Mouse (Mus musculus) forebrain, embryonic 11.5 days (tissue): ENCODE results near the gene Sergef. TPM values are rescaled to one million over a fixed set of nuclear protein-coding genes. Genes with fewer than 3 reads are reported as not detected.
A peak's percentile ranks its signal among the peaks of the same experiment; 100 is the strongest.

Experiments used
- ATAC-seq: fragments of 200-750 bp; cut with Nextera tagmentation; replicated peaks from 2 replicates; pipeline ENCODE4 v1.8.0; 2017; ENCODE audit warnings: moderate TSS enrichment; ENCODE audit not compliant: low FRiP score
- DNase-seq: peaks from one replicate; pipeline ENCODE4 v3.0.0-alpha.2; 2017; ENCODE audit warnings: low spot score
- H3K27ac ChIP-seq: fragments of 300-500 bp; sonication (generic); 2 replicates; pipeline ENCODE4 v1.5.1; 2014; ENCODE audit warnings: low read depth, low read length
- H3K27me3 ChIP-seq: fragments of 300-500 bp; sonication (generic); 2 replicates; pipeline ENCODE4 v1.6.1; 2014; ENCODE audit warnings: mild to moderate bottlenecking, low read length, mixed read lengths; ENCODE audit not compliant: control insufficient read depth, insufficient read depth
- H3K36me3 ChIP-seq: fragments of 300-500 bp; sonication (generic); 2 replicates; pipeline ENCODE4 v1.6.1; 2014; ENCODE audit warnings: mild to moderate bottlenecking, low read length, moderate library complexity, mixed read lengths; ENCODE audit not compliant: control insufficient read depth, insufficient read depth
- H3K4me1 ChIP-seq: fragments of 300-500 bp; sonication (generic); replicated peaks from 2 replicates; pipeline ENCODE4 v1.6.1; 2014; ENCODE audit warnings: low read length, mixed read lengths; ENCODE audit not compliant: control insufficient read depth, insufficient read depth
- H3K4me2 ChIP-seq: fragments of 300-500 bp; sonication (generic); 2 replicates; pipeline ENCODE4 v1.6.1; 2014; ENCODE audit warnings: low read depth, mild to moderate bottlenecking, low read length, moderate library complexity, mixed read lengths; ENCODE audit not compliant: severe bottlenecking
- H3K4me3 ChIP-seq: fragments of 300-500 bp; sonication (generic); 2 replicates; pipeline ENCODE4 v1.5.1; 2014; ENCODE audit warnings: low read depth, low read length
- H3K9ac ChIP-seq: fragments of 300-500 bp; sonication (generic); 2 replicates; pipeline ENCODE4 v1.6.1; 2014; ENCODE audit warnings: low read length
- H3K9me3 ChIP-seq: fragments of 300-500 bp; sonication (generic); 2 replicates; pipeline ENCODE4 v1.6.1; 2016; ENCODE audit warnings: low read length, mixed read lengths; ENCODE audit not compliant: control insufficient read depth
- WGBS: fragments of 180-500 bp; shearing (Covaris S2); extraction: QIAGEN DNeasy Blood & Tissue Kit; methylation state at CpG from one replicate; pipeline ENCODE4 v1.1.7; 2014; 5-methylcytosine and 5-hydroxymethylcytosine counted together
- polyA plus RNA-seq: library from polyadenylated mRNA; unstranded; fragments of >200 nt; fragmentation: Nextera tagmentation; extraction: Ambion mirVana; gene quantifications from 2 replicates; pipeline ENCODE4 v1.2.1, GENCODE M21; 2014

Sergef gene
- polyA plus RNA-seq, 1 experiment from 2014 or later, result 18.7 TPM

- Histone ChIP-seq H3K36me3 (no peaks in the 10 kb centered on the region), H3K4me3 (no peak overlapping the region), H3K27ac (no peak overlapping the region), H3K4me2 (no peak overlapping the region), H3K27me3 (no peaks in the 10 kb centered on the region), H3K9me3 (no peaks in the 10 kb centered on the region), H3K9ac (no peak overlapping the region), H3K4me1 (peaks cover 7% of the 10 kb centered on the region; the same call in 1 of the 2 replicates)
- no peak for DNase-seq
- WGBS, result 89% methylated on average over 6 of the region's 6 CpGs
- no peak for ATAC-seq
Measured at GRCm38 (mm10) chr7:46445896-46446295, 193.7 kb downstream of the Sergef start.

DNA sequence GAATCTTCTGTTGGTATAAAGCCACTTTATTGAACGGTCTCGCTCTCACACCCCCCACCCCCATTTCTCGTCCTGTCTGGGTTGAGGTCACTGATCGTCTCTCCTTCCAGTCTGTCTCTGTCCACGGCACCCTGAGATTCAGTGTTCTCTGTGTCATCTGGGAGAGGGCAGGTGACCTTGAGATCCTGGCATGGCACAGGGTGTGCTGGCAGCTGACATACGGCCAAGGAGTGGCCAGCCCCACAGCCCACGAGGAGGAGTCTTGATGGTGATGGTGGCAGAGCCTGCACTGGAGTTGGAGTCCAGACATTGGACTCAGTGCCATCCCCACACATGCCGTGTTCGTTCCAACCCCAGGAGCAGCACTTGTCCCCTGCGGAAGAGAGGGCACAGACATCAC lies 196.4 kb downstream of the Sergef start:
- Histone ChIP-seq H3K4me1 (no peaks in the 10 kb centered on the region), H3K4me2 (no peak overlapping the region), H3K9me3 (no peaks in the 10 kb centered on the region), H3K9ac (no peak overlapping the region), H3K27me3 (no peaks in the 10 kb centered on the region), H3K4me3 (no peak overlapping the region), H3K36me3 (no peaks in the 10 kb centered on the region), H3K27ac (no peak overlapping the region)
- DNase-seq (no peak), ATAC-seq (no peak)
- WGBS, result 95% methylated on average over 10 of the region's 10 CpGs

DNA sequence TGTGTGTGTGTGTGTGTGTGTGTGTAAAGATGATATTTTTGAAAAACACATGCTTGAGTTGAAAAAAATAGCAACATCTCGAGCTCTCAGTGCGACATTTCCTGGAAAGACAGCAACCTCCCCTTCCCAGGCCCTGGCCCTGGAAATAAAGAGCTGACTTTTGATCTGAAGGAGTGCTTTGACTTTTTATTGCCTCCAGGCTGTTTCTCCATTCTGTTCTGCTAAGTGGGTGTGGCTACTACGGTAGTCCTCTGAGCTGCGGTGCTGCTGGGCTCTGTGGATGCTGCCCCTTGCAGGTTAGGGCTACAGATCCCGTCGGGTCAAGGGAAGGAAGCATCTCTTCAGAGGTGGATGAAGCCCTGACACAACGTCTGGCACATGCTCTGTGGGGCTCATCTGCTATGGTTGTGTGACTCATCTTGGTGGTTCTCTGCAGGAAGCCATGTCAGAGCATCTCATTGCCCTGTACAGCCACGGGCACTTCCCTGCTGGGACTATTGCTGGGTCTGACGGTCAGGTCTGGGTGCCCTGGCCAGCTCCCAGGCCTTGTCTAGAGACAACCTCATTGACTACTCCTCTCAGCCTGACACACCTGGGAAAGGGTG lies 201.0 kb downstream of the Sergef start:
- H3K9me3 ChIP-seq, result no peaks in the 10 kb centered on the region

DNA sequence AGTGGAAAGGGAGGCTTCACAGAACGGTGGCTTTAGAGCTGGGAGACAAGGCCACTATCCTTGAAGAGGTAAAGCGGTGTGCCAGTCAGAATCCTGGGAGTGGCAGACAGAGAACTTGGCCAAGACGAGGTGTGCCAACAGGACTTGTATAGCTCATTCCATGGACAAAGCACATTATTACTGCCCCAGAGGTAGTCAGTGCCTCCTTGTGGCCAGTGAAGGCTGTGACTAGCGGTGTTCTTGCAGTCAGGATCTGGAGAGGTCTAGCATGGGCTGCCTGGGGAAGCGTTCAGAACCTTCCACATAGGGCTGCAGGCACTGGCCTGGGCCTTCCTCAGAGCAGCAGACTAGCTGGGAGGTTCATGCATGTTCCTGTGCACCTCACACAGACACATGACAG lies 203.8 kb downstream of the Sergef start:
- Histone ChIP-seq H3K4me3 (no peak overlapping the region), H3K4me1 (0 out of 2 replicates have a peak, but pooled peaks cover 3% of the 10 kb centered on the region), H3K36me3 (no peaks in the 10 kb centered on the region), H3K9me3 (no peaks in the 10 kb centered on the region), H3K27me3 (no peaks in the 10 kb centered on the region), H3K4me2 (no peak overlapping the region), H3K27ac (no peak overlapping the region), H3K9ac (no peak overlapping the region)
- no peak for DNase-seq
- WGBS, result 92% methylated on average over 5 of the region's 5 CpGs
- no peak for ATAC-seq

More for the DNA sequence above, 201.0 kb downstream of the Sergef start:
- H3K9ac ChIP-seq, result no peak overlapping the region
- 0 out of 2 replicates have a peak, but pooled peaks cover 3% of the 10 kb centered on the region for H3K4me1 ChIP-seq
- H3K4me2 ChIP-seq, result no peak overlapping the region
- no peaks in the 10 kb centered on the region for H3K36me3 ChIP-seq
- H3K27me3 ChIP-seq, result no peaks in the 10 kb centered on the region
- H3K4me3 ChIP-seq, result no peak overlapping the region
- DNase-seq (no peak), ATAC-seq (no peak)
- 72% methylated on average over 9 of the region's 9 CpGs for WGBS
- H3K27ac ChIP-seq, result no peak overlapping the region

GRCm38 (mm10) chr7:46433874-46434273 lies 205.7 kb downstream of the Sergef start:
- Histone ChIP-seq H3K27me3 (no peaks in the 10 kb centered on the region), H3K4me2 (no peak overlapping the region), H3K9ac (no peak overlapping the region), H3K36me3 (no peaks in the 10 kb centered on the region), H3K4me1 (0 out of 2 replicates have a peak, but pooled peaks cover 3% of the 10 kb centered on the region), H3K27ac (no peak overlapping the region), H3K4me3 (no peak overlapping the region), H3K9me3 (no peaks in the 10 kb centered on the region)
- ATAC-seq (peak; percentile 79), DNase-seq (no peak)
- WGBS, result 69% methylated on average over 5 of the region's 5 CpGs

DNA sequence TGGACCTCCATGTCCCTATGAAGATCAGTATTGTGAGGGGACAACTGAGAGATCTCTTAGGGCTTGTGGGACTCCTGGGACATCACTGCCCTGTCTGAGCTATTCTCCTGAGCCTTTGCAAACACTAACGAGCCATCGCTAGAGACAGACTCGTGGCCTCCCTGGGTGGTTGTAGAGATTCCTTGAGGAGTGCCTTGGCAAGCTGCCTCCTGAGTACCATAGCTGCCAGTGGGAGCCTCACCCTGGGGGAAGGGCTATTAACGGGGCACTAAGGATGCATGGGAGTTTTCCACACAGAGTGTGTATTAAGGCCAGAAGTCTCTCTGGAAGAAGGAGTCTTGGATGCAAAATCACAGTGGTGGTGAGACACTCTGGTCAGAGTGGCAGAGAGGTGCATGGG lies 214.6 kb downstream of the Sergef start:
- ATAC-seq (no peak), DNase-seq (no peak)
- Histone ChIP-seq H3K27ac (no peak overlapping the region), H3K4me2 (no peak overlapping the region), H3K4me1 (0 out of 2 replicates have a peak, but pooled peaks cover 7% of the 10 kb centered on the region), H3K9me3 (no peaks in the 10 kb centered on the region), H3K4me3 (no peak overlapping the region), H3K27me3 (no peaks in the 10 kb centered on the region), H3K36me3 (no peaks in the 10 kb centered on the region), H3K9ac (no peak overlapping the region)
- WGBS, result 58% methylated on average over 4 of the region's 4 CpGs

- H3K27ac ChIP-seq, result no peak overlapping the region
- H3K9ac ChIP-seq, result no peak overlapping the region
- DNase-seq (no peak), ATAC-seq (no peak)
- no peaks in the 10 kb centered on the region for H3K9me3 ChIP-seq
- H3K4me1 ChIP-seq, result 0 out of 2 replicates have a peak, but pooled peaks cover 7% of the 10 kb centered on the region
- no peak overlapping the region for H3K4me3 ChIP-seq
- 75% methylated on average over 3 of the region's 3 CpGs for WGBS
- no peaks in the 10 kb centered on the region for H3K27me3 ChIP-seq
- H3K36me3 ChIP-seq, result no peaks in the 10 kb centered on the region
- no peak overlapping the region for H3K4me2 ChIP-seq
Measured at GRCm38 (mm10) chr7:46423951-46424350, 215.7 kb downstream of the Sergef start.

- H3K4me2 ChIP-seq, result no peak overlapping the region; the same call in 1 of the 2 replicates
- H3K4me3 ChIP-seq, result no peak overlapping the region
Measured at GRCm38 (mm10) chr7:46422764-46423412, 216.7 kb downstream of the Sergef start.

More at GRCm38 (mm10) chr7:46422764-46423412, 216.7 kb downstream of the Sergef start:
- 0 out of 2 replicates have a peak overlapping the region, but pooled peaks have one; percentile 6 for H3K27ac ChIP-seq
- no peaks in the 10 kb centered on the region for H3K9me3 ChIP-seq
- DNase-seq (peak; percentile 86), ATAC-seq (peak; percentile 83)
- H3K9ac ChIP-seq, result no peak overlapping the region
- no peaks in the 10 kb centered on the region for H3K27me3 ChIP-seq
- no peaks in the 10 kb centered on the region for H3K36me3 ChIP-seq
- WGBS, result 49% methylated on average over 18 of the region's 18 CpGs
- 0 out of 2 replicates have a peak, but pooled peaks cover 7% of the 10 kb centered on the region for H3K4me1 ChIP-seq
